Mouse (Mus musculus) left cerebral cortex, adult 8-10 months (tissue): Measurements from ENCODE around the gene Gm21698. TPM values are rescaled to one million over a fixed set of nuclear protein-coding genes. Genes with fewer than 3 reads are reported as not detected.
"Not testable (repeated sequence)": the region's sequence is repeated elsewhere in the genome, so short reads cannot be mapped to it uniquely, and the experiment has no call there.

Source experiments
- DNase-seq, 2 experiments: peaks; one replicate each; pipeline ENCODE4 v3.0.0; 2022; ENCODE audit warnings: low spot score in 2 of 2
- total RNA-seq, 4 experiments: library from RNA; stranded (reverse); gene quantifications; 2 replicates each; pipeline ENCODE4 v1.2.4; 2022

Gene Gm21698
- not detected for total RNA-seq

DNA sequence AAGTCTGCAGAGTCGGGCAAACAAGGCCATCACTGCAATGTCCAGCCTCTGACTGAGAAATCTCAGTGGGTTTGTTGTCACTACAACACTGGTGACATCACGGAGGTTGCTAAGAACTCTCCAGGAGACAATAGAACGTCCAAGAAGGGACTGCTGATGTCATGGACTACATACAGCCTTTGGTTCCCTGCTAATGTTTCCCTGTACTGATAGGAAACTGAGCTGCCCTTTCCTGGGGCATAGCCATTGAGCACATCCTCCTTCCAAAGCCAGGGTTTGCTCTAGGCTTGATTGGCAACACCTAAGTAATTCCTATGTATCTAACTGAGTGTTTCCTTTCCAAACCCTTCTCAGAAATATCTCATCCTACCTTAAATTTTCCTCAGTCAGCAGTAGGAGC, at the start of gene Gm21698:
Gene Gm21698 (minus strand): TSS at position 101 of the 400 bp plus-strand sequence.
- not testable (repeated sequence) for DNase-seq

DNA sequence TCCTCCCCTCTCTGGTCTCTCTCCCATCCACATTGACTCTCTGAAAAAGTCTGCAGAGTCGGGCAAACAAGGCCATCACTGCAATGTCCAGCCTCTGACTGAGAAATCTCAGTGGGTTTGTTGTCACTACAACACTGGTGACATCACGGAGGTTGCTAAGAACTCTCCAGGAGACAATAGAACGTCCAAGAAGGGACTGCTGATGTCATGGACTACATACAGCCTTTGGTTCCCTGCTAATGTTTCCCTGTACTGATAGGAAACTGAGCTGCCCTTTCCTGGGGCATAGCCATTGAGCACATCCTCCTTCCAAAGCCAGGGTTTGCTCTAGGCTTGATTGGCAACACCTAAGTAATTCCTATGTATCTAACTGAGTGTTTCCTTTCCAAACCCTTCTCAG, 34.4 kb upstream of the Gm21698 start, which contains the start of gene Gm5862:
Gene Gm5862 (minus strand): TSS at position 101 of the 400 bp plus-strand sequence.
- DNase-seq = not testable (repeated sequence)

GRCm38 (mm10) chr5:26007697-26008096, 19.2 kb upstream of the Gm21698 start:
- DNase-seq = not testable (repeated sequence)

DNA sequence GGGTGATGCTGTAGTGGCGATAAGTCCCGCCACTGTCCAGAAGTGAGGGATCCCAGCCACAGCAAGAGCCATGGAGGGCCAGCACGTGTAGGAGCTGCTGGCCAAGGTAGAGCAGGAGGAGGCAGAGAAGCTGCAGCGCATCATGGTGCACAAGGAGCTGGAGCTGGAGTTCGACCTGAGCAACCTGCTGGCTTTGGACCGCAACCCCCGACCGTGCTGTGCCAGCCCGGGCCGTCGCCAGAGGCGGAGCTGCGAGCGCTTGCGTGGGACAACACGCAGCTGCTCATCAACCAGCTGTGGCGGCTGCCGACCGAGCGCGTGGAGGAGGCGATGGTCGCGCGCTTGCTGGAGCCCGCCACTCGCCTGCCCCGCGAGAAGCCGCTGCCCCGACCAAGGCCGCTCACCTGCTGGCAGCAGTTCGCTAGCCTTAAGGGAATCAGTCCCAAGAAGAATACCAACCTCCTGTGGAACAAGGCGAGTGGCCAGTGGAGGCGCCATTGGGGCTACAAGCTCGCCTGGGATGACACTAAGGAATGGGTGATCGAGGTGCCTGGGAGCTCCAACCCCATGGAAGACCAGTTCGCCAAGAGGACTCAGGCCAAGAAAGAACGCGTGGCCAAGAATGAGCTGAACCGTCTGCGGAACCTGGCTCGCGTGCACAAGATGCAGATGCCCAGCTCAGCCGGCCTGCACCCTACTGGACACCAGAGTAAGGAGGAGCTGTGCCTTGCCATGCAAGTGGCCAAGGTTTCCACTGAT, 18.7 kb upstream of the Gm21698 start:
- DNase-seq = peak; percentile 8 to 9

- not testable (repeated sequence) for DNase-seq
Observed at GRCm38 (mm10) chr5:26004698-26005097, 16.2 kb upstream of the Gm21698 start, which contains the start of gene Gm1979. Gene Gm1979 (minus strand): TSS chr5:26004798.

DNA sequence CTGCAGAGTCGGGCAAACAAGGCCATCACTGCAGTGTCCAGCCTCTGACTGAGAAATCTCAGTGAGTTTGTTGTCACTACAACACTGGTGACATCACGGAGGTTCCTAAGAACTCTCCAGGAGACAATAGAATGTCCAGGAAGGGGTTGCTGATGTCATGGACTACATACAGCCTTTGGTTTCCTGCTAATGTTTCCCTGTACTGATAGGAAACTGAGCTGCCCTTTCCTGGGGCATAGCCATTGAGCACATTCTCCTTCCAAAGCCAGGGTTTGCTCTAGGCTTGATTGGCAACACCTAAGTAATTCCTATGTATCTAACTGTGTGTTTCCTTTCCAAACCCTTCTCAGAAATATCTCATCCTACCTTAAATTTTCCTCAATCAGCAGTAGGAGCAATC, 15.9 kb downstream of the Gm21698 start, which contains the start of gene Gm21680:
Gene Gm21680 (minus strand): TSS at position 101 of the 400 bp plus-strand sequence.
- DNase-seq = not testable (repeated sequence)

GRCm38 (mm10) chr5:25957050-25957449, 31.4 kb downstream of the Gm21698 start:
- not testable (repeated sequence) for DNase-seq

DNA sequence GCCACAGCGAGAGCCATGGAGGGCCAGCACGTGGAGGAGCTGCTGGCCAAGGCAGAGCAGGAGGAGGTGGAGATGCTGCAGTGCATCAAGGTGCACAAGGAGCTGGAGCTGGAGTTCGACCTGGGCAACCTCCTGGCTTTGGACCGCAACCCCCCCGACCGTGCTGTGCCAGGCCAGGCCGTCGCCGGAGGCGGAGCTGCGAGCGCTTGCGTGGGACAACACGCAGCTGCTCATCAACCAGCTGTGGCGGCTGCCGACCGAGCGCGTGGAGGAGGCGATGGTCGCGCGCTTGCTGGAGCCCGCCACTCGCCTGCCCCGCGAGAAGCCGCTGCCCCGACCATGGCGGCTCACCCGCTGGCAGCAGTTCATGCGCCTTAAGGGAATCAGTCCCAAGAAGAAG, 31.8 kb downstream of the Gm21698 start:
- DNase-seq = not testable (repeated sequence)

DNA sequence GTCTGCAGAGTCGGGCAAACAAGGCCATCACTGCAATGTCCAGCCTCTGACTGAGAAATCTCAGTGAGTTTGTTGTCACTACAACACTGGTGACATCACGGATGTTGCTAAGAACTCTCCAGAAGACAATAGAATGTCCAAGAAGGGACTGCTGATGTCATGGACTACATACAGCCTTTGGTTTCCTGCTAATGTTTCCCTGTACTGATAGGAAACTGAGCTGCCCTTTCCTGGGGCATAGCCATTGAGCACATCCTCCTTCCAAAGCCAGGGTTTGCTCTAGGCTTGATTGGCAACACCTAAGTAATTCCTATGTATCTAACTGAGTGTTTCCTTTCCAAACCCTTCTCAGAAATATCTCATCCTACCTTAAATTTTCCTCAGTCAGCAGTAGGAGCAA, 34.1 kb downstream of the Gm21698 start, which contains the start of gene Gm21671:
Gene Gm21671 (minus strand): TSS at position 101 of the 400 bp plus-strand sequence.
- DNase-seq = not testable (repeated sequence)

- not testable (repeated sequence) for DNase-seq
Observed at GRCm38 (mm10) chr5:25945391-25945790, 43.1 kb downstream of the Gm21698 start.

DNA sequence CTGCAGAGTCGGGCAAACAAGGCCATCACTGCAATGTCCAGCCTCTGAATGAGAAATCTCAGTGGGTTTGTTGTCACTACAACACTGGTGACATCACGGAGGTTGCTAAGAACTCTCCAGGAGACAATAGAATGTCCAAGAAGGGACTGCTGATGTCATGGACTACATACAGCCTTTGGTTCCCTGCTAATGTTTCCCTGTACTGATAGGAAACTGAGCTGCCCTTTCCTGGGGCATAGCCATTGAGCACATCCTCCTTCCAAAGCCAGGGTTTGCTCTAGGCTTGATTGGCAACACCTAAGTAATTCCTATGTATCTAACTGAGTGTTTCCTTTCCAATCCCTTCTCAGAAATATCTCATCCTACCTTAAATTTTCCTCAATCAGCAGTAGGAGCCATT, 46.2 kb downstream of the Gm21698 start, which contains the start of gene Gm21663:
Gene Gm21663 (minus strand): TSS at position 101 of the 400 bp plus-strand sequence.
- not testable (repeated sequence) for DNase-seq

Other genes starting within 250 kb of the Gm21698 start
- gene Actr3b, start 228.7 kb downstream of the Gm21698 start, total RNA-seq = 100 to 1,000 TPM; 114 to 130 (median 118) TPM
- not detected for gene Gm21663, start 46.3 kb downstream of the Gm21698 start, total RNA-seq
- not detected for gene Gm21671, start 34.2 kb downstream of the Gm21698 start, total RNA-seq
- not detected for gene Gm21680, start 16.0 kb downstream of the Gm21698 start, total RNA-seq
- gene Gm1979, start 16.1 kb upstream of the Gm21698 start, total RNA-seq = not detected
- gene Gm5862, start 34.3 kb upstream of the Gm21698 start, total RNA-seq = not detected
- not detected for gene Speer4a, start 50.9 kb upstream of the Gm21698 start, total RNA-seq
- not detected for gene Gm7347, start 69.9 kb upstream of the Gm21698 start, total RNA-seq
- gene Gm10471, start 100.6 kb upstream of the Gm21698 start, total RNA-seq = not detected
- not detected for gene 5031410I06Rik, start 116.7 kb upstream of the Gm21698 start, total RNA-seq
- not detected for gene Gm10220, start 132.8 kb upstream of the Gm21698 start, total RNA-seq